Mouse (Mus musculus) midbrain, postnatal 0 days (tissue): ENCODE data around the gene Arrdc1. TPM values are rescaled to one million over a fixed set of nuclear protein-coding genes. Genes with fewer than 3 reads are reported as not detected.
A peak's percentile ranks its signal among the peaks of the same experiment; 100 is the strongest.

Source experiments
- ATAC-seq: fragments of 200-750 bp; cut with Nextera tagmentation; 2 replicates; pipeline ENCODE4 v1.8.0; 2017; ENCODE audit warnings: moderate number of reproducible peaks, mild to moderate bottlenecking, moderate TSS enrichment, moderate library complexity; ENCODE audit not compliant: low FRiP score
- DNase-seq: peaks from one replicate; pipeline ENCODE4 v3.0.0-alpha.2; 2015; ENCODE audit warnings: low spot score
- H3K27ac ChIP-seq: fragments of 300-500 bp; sonication (generic); 2 replicates; pipeline ENCODE4 v1.5.1; 2014; ENCODE audit warnings: low read depth, mild to moderate bottlenecking, low read length, mixed read lengths
- H3K27me3 ChIP-seq: fragments of 300-500 bp; sonication (generic); 2 replicates; pipeline ENCODE4 v1.6.1; 2014; ENCODE audit warnings: low read length, control low read depth, mixed read lengths; ENCODE audit not compliant: insufficient read depth
- H3K36me3 ChIP-seq: fragments of 300-500 bp; sonication (generic); 2 replicates; pipeline ENCODE4 v1.6.1; 2014; ENCODE audit warnings: low read length, control low read depth, mixed read lengths; ENCODE audit not compliant: insufficient read depth
- H3K4me1 ChIP-seq: fragments of 300-500 bp; sonication (generic); 2 replicates; pipeline ENCODE4 v1.6.1; 2014; ENCODE audit warnings: mild to moderate bottlenecking, control low read depth, antibody characterized with exemption, low read length, mixed read lengths; ENCODE audit not compliant: insufficient read depth
- H3K4me2 ChIP-seq: fragments of 300-500 bp; sonication (generic); 2 replicates; pipeline ENCODE4 v1.6.1; 2014; ENCODE audit warnings: low read depth, mild to moderate bottlenecking, low read length, mixed read lengths; ENCODE audit not compliant: poor library complexity, severe bottlenecking
- H3K4me3 ChIP-seq: fragments of 300-500 bp; sonication (generic); 2 replicates; pipeline ENCODE4 v1.5.1; 2014; ENCODE audit warnings: low read depth, mild to moderate bottlenecking, low read length, moderate library complexity
- H3K9ac ChIP-seq: fragments of 300-500 bp; sonication (generic); replicated peaks from 2 replicates; pipeline ENCODE4 v1.6.1; 2014; ENCODE audit warnings: mild to moderate bottlenecking, low read length, moderate library complexity, mixed read lengths; ENCODE audit not compliant: poor library complexity, severe bottlenecking
- H3K9me3 ChIP-seq: fragments of 300-500 bp; sonication (generic); 2 replicates; pipeline ENCODE4 v1.6.1; 2016; ENCODE audit warnings: low read length, control low read depth
- CTCF ChIP-seq: IDR thresholded peaks from 2 replicates; pipeline ENCODE4 v1.5.1; 2016; ENCODE audit warnings: antibody characterized with exemption, mild to moderate bottlenecking
- WGBS: fragments of 180-500 bp; shearing (Covaris S2); extraction: QIAGEN DNeasy Blood & Tissue Kit; methylation state at CpG from one replicate; pipeline ENCODE4 v1.1.7; 2014; 5-methylcytosine and 5-hydroxymethylcytosine counted together
- polyA plus RNA-seq: library from polyadenylated mRNA; unstranded; fragments of >200 nt; fragmentation: Nextera tagmentation; extraction: Ambion mirVana; gene quantifications from 2 replicates; pipeline ENCODE4 v1.2.1, GENCODE M21; 2015
- total RNA-seq: library from RNA; depleted of rRNA; stranded (reverse); fragments of >200 nt; gene quantifications from 2 replicates; pipeline ENCODE4 v1.2.3, GENCODE M21; 2014

The Arrdc1 gene
- total and polyA plus RNA-seq, 2 experiments from 2014 or later, result 44.7 to 55.7 TPM

DNA sequence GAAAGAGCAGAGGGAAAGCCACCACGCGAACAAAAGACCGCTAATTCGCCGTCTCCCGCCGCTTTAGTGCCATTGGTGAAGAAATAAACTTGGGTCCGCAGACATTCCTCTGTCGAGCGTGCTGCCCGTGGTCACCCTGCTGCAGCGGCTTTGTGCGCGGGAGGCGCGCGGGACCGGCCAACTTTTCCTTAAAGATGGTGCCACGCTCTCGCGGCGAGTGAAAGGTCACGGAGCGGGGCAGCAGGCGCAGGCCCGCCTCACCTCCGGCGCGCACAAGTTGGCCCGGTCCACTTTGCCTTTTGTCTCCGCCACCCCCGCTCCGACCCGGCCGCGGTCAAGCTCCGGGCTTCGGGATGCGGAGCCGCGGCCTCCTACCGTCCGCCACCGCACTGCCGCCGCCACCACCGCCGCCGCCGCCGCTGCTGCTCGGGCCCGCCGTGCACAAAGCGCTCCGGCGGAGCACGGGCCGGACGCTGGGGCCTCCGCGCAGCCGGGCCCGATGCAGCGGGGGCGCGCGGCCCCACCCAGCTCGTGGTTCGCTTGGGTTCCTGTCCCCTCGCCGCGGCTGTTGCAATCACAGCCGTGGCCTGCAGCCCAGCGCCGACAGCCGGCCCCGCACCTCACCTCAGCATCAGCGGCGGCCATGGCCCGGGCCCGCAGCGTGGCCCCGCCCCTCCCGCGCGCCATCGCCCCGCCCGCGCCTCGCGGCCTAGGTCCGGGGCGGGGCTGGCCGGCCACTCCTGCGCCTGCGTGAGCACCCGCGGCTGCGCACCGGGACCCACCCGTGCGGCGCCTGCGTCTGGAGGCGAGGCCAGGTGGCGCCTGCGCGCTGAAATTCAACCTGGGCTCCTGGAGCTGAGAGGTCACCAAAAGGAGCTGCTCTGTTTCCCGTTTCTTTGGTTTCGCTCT, 15.9 kb downstream of the Arrdc1 start, which contains the start of gene Ehmt1:
Gene Ehmt1 (minus strand): TSS at position 685 of the 909 bp plus-strand sequence.
- under 1% methylated on average over 80 of the region's 112 CpGs for WGBS
- no peaks in the 10 kb centered on the region for H3K27me3 ChIP-seq
- H3K27ac ChIP-seq, result peak within 1 kb of the TSS; percentile 95
- H3K9ac ChIP-seq, result peak within 1 kb of the TSS; percentile 92
- peak within 1 kb of the TSS; percentile 88 for H3K4me3 ChIP-seq
- peak; percentile 98 for ATAC-seq
- peak; percentile 27; the same call in 1 of the 2 replicates for TF ChIP-seq CTCF
- peak; percentile 95 for DNase-seq
- H3K4me1 ChIP-seq, result peaks cover 6% of the 10 kb centered on the region
- peak within 1 kb of the TSS; percentile 66 for H3K4me2 ChIP-seq
- no peaks in the 10 kb centered on the region for H3K36me3 ChIP-seq
- H3K9me3 ChIP-seq, result no peaks in the 10 kb centered on the region

DNA sequence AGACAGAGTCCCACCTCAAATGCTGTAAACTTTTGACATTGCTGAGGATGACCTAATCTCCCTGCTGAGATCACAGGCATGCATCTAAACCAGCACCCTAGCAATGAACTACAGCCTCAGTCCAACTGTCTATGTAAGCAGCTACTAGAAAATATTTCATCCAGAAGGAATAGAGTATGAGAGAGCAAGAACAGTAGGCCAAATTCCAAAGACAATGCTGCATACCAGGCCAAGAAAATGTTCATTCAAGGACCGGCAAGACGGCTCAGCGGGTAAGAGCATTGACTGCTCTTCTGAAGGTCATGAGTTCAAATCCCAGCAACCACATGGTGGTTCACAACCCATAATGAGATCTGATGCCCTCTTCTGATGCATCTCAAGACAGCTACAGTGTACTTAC, 20.3 kb downstream of the Arrdc1 start:
- Histone ChIP-seq H3K27ac (no peak overlapping the region), H3K9ac (no peak overlapping the region), H3K4me3 (no peak overlapping the region), H3K4me2 (no peak overlapping the region), H3K9me3 (no peaks in the 10 kb centered on the region), H3K27me3 (no peaks in the 10 kb centered on the region), H3K4me1 (peaks cover 6% of the 10 kb centered on the region), H3K36me3 (no peaks in the 10 kb centered on the region)
- DNase-seq, result no peak
- no peak for TF ChIP-seq CTCF
- WGBS, result 85% methylated on average over 3 of the region's 3 CpGs
- no peak for ATAC-seq

DNA sequence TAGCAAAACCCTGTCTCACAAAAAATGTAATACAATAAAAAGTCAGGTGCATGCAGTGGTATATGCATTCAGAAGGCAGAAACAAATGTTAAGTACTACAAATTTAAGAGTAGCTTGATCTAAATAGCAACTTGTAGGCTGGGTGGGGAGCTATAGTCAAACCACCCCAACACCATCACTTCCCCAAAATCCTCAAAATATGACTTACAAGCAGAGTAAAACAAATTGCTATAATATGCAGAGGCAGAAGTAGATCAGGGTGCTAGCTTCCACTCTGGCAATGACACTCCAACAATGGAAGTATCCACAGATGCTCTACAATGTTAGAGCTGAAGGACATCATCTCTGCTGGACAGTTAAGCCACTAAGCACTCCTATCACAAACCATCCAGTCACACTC, 22.5 kb downstream of the Arrdc1 start:
- ATAC-seq (no peak), DNase-seq (no peak)
- Histone ChIP-seq H3K4me1 (peaks cover 2% of the 10 kb centered on the region), H3K9me3 (no peaks in the 10 kb centered on the region), H3K27me3 (no peaks in the 10 kb centered on the region), H3K9ac (no peak overlapping the region), H3K27ac (no peak overlapping the region), H3K36me3 (no peaks in the 10 kb centered on the region), H3K4me2 (no peak overlapping the region), H3K4me3 (no peak overlapping the region)
- no peak for TF ChIP-seq CTCF

DNA sequence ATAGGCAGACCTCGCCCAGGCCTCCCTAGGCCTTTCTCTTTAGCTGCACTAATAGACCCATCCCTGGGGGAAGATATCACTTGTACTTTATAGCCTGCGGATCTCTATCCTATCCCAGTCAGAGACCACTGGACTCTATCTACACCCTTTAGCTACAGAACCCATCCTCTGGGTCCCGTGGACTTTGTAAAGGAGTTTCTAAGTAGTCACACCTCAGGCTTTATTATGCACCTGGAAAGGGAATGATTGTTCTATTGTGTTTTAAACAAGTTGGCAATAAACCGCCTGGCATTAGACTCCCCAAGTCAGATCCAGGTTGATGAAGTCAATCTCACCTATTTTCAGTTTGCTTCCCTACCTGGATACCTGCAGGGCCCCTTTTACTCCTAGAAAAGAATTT, 22.9 kb downstream of the Arrdc1 start:
- Histone ChIP-seq H3K27ac (no peak overlapping the region), H3K27me3 (no peaks in the 10 kb centered on the region), H3K36me3 (no peaks in the 10 kb centered on the region), H3K4me3 (no peak overlapping the region), H3K4me2 (no peak overlapping the region), H3K9me3 (no peaks in the 10 kb centered on the region), H3K4me1 (no peaks in the 10 kb centered on the region), H3K9ac (no peak overlapping the region)
- WGBS, result 98% methylated on average over 4 of the region's 4 CpGs
- no peak for DNase-seq
- TF ChIP-seq CTCF, result no peak
- ATAC-seq, result no peak

DNA sequence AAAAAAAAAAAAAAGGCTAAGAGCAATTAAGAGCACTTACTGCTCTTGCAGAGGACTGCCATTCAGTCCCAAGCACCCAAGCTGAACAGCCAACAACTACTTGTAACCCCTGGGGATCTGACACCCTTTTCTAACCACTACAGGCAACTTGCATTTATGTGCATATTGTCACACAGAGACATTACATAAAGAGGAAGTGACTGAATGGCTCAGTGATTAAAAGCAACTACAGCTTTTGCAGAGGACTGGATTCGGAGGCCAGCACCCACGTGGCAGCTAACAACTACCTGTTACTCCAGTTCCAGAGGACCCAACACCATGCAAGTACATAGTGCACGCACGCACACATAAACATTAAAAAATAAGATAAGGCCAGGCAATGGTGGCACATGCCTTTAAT, 24.6 kb downstream of the Arrdc1 start:
- no peak for TF ChIP-seq CTCF
- no peaks in the 10 kb centered on the region for H3K9me3 ChIP-seq
- no peak for DNase-seq
- H3K36me3 ChIP-seq, result no peaks in the 10 kb centered on the region
- no peak overlapping the region for H3K9ac ChIP-seq
- no peaks in the 10 kb centered on the region for H3K27me3 ChIP-seq
- H3K4me2 ChIP-seq, result no peak overlapping the region
- H3K4me1 ChIP-seq, result 0 out of 2 replicates have a peak, but pooled peaks cover 3% of the 10 kb centered on the region
- no peak for ATAC-seq
- H3K27ac ChIP-seq, result no peak overlapping the region
- WGBS, result 95% methylated on average over 4 of the region's 4 CpGs
- no peak overlapping the region for H3K4me3 ChIP-seq

DNA sequence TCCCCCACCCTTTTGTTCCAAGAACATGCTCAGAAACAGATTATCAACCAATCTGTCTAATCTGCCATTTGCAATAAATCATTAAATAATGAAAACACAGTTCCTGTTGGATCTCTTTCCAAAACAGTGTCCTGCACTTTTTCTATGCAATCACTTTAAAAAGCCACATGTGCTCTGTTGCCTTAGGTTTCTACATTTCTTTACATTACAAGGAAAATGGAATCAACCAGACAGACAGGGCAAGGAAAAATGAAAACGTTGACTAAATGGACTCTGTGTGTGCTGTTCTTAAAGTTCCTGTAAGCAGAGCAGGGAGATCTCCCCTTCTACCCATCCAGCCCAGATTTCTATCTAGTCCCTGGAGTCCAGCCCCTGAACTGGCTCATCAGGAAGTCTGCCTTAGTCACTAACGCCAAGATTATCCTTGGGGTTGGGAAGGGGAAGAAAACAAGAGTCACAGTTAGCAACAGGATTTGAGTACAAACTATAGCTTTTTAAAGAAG, 29.3 kb downstream of the Arrdc1 start:
- no peak for ATAC-seq

More for the DNA sequence above, 29.3 kb downstream of the Arrdc1 start:
- peak overlapping the region; percentile 67 for H3K27ac ChIP-seq
- no peak for DNase-seq
- no peaks in the 10 kb centered on the region for H3K36me3 ChIP-seq
- H3K9ac ChIP-seq, result no peak overlapping the region
- 0 out of 2 replicates have a peak, but pooled peaks cover 3% of the 10 kb centered on the region for H3K4me1 ChIP-seq
- no peak for TF ChIP-seq CTCF
- no peaks in the 10 kb centered on the region for H3K9me3 ChIP-seq
- 5% methylated on average over 2 of the region's 2 CpGs for WGBS
- no peaks in the 10 kb centered on the region for H3K27me3 ChIP-seq
- H3K4me2 ChIP-seq, result no peak overlapping the region
- no peak overlapping the region for H3K4me3 ChIP-seq
